ENCODE assay signal across 8 mouse cellular contexts in genomic region chr5:125140151-125140699, GRCm38 (mm10). TPM values are rescaled to one million over a fixed set of nuclear protein-coding genes. Genes with fewer than 3 reads are reported as not detected.
DNase-seq lines count a peak whose midpoint lies in the region; ATAC-seq and TF ChIP-seq lines count a peak whose summit lies in the region.

No protein-coding gene starts in this region.

- H3K4me2 ChIP-seq in forebrain, embryonic 11.5 days (ENCODE audit: low read depth, low read length, severe bottlenecking) = peak overlapping the region; percentile 60
- peak overlapping the region; percentile 68 for H3K4me2 ChIP-seq in heart, embryonic 16.5 days (ENCODE audit: low read depth, low read length)
- peak overlapping the region; percentile 17; the same call in 1 of the 2 replicates for H3K4me2 ChIP-seq in liver, embryonic 16.5 days (ENCODE audit: low read depth, low read length)

- peaks cover 57% of the 10 kb centered on the region for H3K79me2 ChIP-seq in liver, adult 2 months (ENCODE audit: control insufficient read depth, insufficient read depth, low read length)

- H3K27ac ChIP-seq in liver, adult 2 months (replicated peaks; ENCODE audit: insufficient read depth, low read depth, low read length) = peak overlapping the region; percentile 98
- H3K27ac ChIP-seq in forebrain, embryonic 11.5 days (ENCODE audit: low read depth, low read length) = peak overlapping the region; percentile 99
- H3K27ac ChIP-seq in heart, embryonic 16.5 days (ENCODE audit: low read length) = peak overlapping the region; percentile 93
- H3K27ac ChIP-seq in liver, embryonic 16.5 days (ENCODE audit: low read length) = peak overlapping the region; percentile 71
- H3K27ac ChIP-seq in thymus, adult 2 months (ENCODE audit: control insufficient read depth, insufficient read depth, low read length) = no peak overlapping the region

- peaks cover 35% of the 10 kb centered on the region for H3K4me1 ChIP-seq in liver, adult 2 months (ENCODE audit: control insufficient read depth, insufficient read depth, low read length)
- peaks cover 44% of the 10 kb centered on the region for H3K4me1 ChIP-seq in forebrain, embryonic 11.5 days (replicated peaks; ENCODE audit: control insufficient read depth, insufficient read depth, low read length)
- H3K4me1 ChIP-seq in heart, embryonic 16.5 days (ENCODE audit: control insufficient read depth, insufficient read depth, low read length) = peaks cover 80% of the 10 kb centered on the region
- H3K4me1 ChIP-seq in liver, embryonic 16.5 days (ENCODE audit: control insufficient read depth, low read depth, low read length) = peaks cover 24% of the 10 kb centered on the region
- peaks cover 18% of the 10 kb centered on the region for H3K4me1 ChIP-seq in thymus, adult 2 months (replicated peaks; ENCODE audit: control insufficient read depth, insufficient read depth, low read length)

- no peaks in the 10 kb centered on the region for H3K36me3 ChIP-seq in liver, adult 2 months (ENCODE audit: control insufficient read depth, insufficient read depth, low read length)
- no peaks in the 10 kb centered on the region for H3K36me3 ChIP-seq in forebrain, embryonic 11.5 days (ENCODE audit: control insufficient read depth, insufficient read depth, low read length)
- no peaks in the 10 kb centered on the region for H3K36me3 ChIP-seq in heart, embryonic 16.5 days (ENCODE audit: control insufficient read depth, insufficient read depth)
- no peaks in the 10 kb centered on the region for H3K36me3 ChIP-seq in liver, embryonic 16.5 days (ENCODE audit: control insufficient read depth, insufficient read depth)
- H3K36me3 ChIP-seq in thymus, adult 2 months (ENCODE audit: control insufficient read depth, insufficient read depth, low read length) = no peaks in the 10 kb centered on the region

- H3K27me3 ChIP-seq in liver, adult 2 months (ENCODE audit: control insufficient read depth, insufficient read depth, low read length) = no peaks in the 10 kb centered on the region
- H3K27me3 ChIP-seq in forebrain, embryonic 11.5 days (ENCODE audit: control insufficient read depth, insufficient read depth, low read length) = no peaks in the 10 kb centered on the region
- no peaks in the 10 kb centered on the region for H3K27me3 ChIP-seq in heart, embryonic 16.5 days (ENCODE audit: control insufficient read depth, insufficient read depth, low read length)
- no peaks in the 10 kb centered on the region for H3K27me3 ChIP-seq in liver, embryonic 16.5 days (ENCODE audit: control insufficient read depth, insufficient read depth, low read depth, low read length)
- H3K27me3 ChIP-seq in thymus, adult 2 months (ENCODE audit: control insufficient read depth, insufficient read depth, low read length) = no peaks in the 10 kb centered on the region

- DNase-seq in liver, adult 2 months (ENCODE audit: extremely low read depth, low read depth, low spot score) = peak; percentile 80
- DNase-seq in liver = no peak
- no peak for DNase-seq in forebrain, embryonic 11.5 days (ENCODE audit: low spot score)
- peak; percentile 82 for DNase-seq in kidney, postnatal 14 days
- DNase-seq in ovary, postnatal 10 days (ENCODE audit: low spot score) = peak; percentile 55
- no peak for DNase-seq in thymus, adult 2 months

- TF ChIP-seq POLR2A in liver, adult 2 months (IDR thresholded peaks at IDR 0.05; ENCODE audit: extremely low read depth, insufficient read depth, low read length) = no peak
- TF ChIP-seq POLR2A in thymus, adult 2 months (IDR thresholded peaks at IDR 0.05; ENCODE audit: control insufficient read depth, extremely low read depth, insufficient read depth, low read length, poor library complexity) = no peak

- H3K4me3 ChIP-seq in liver, adult 2 months (ENCODE audit: insufficient read depth, low read depth, low read length) = peak overlapping the region; percentile 55
- peak overlapping the region; percentile 22 for H3K4me3 ChIP-seq in forebrain, embryonic 11.5 days (ENCODE audit: low read depth, low read length)
- H3K4me3 ChIP-seq in heart, embryonic 16.5 days (ENCODE audit: low read length) = peak overlapping the region; percentile 45
- peak overlapping the region; percentile 13; the same call in 1 of the 2 replicates for H3K4me3 ChIP-seq in liver, embryonic 16.5 days (ENCODE audit: low read depth, low read length)
- no peak overlapping the region for H3K4me3 ChIP-seq in thymus, adult 2 months (ENCODE audit: control insufficient read depth, insufficient read depth, low read length)

- H3K9ac ChIP-seq in liver, adult 2 months (ENCODE audit: low read depth, low read length) = peak overlapping the region; percentile 77
- H3K9ac ChIP-seq in forebrain, embryonic 11.5 days (ENCODE audit: low read length) = peak overlapping the region; percentile 66
- H3K9ac ChIP-seq in heart, embryonic 16.5 days (ENCODE audit: low read length) = peak overlapping the region; percentile 66
- H3K9ac ChIP-seq in liver, embryonic 16.5 days (ENCODE audit: low read depth, low read length) = no peak overlapping the region

- no peak; the same call in 1 of the 2 replicates for ATAC-seq in forebrain, embryonic 11.5 days (replicated peaks; ENCODE audit: low FRiP score)
- peak; percentile 49 for ATAC-seq in heart, embryonic 16.5 days (replicated peaks; ENCODE audit: extremely low read depth, insufficient read depth, low FRiP score)
- peak; percentile 9; the same call in 1 of the 2 replicates for ATAC-seq in liver, embryonic 16.5 days (ENCODE audit: low read depth)

- no peak for TF ChIP-seq CTCF in liver, adult 2 months (IDR thresholded peaks at IDR 0.05; ENCODE audit: low read depth, low read length)
- no peak for TF ChIP-seq CTCF in thymus, adult 2 months (IDR thresholded peaks at IDR 0.05; ENCODE audit: borderline replicate concordance, control insufficient read depth, extremely low read depth, insufficient read depth, low read length, poor library complexity)

- WGBS in liver, adult 2 months = 9% methylated on average over 19 of the region's 19 CpGs
- WGBS in forebrain, embryonic 11.5 days = 79% methylated on average over 19 of the region's 19 CpGs
- 13% methylated on average over 19 of the region's 19 CpGs for WGBS in heart, embryonic 16.5 days
- WGBS in liver, embryonic 16.5 days (ENCODE audit: insufficient replicate concordance) = 53% methylated on average over 19 of the region's 19 CpGs
- 73% methylated on average over 19 of the region's 19 CpGs for WGBS in thymus, adult 2 months

- H3K9me3 ChIP-seq in forebrain, embryonic 11.5 days (ENCODE audit: control insufficient read depth, low read length) = no peaks in the 10 kb centered on the region
- no peaks in the 10 kb centered on the region for H3K9me3 ChIP-seq in heart, embryonic 16.5 days (replicated peaks; ENCODE audit: control insufficient read depth, low read length)
- H3K9me3 ChIP-seq in liver, embryonic 16.5 days (replicated peaks; ENCODE audit: control insufficient read depth, low read length) = no peaks in the 10 kb centered on the region

RNA-seq across cellular contexts. Expression of gene Ncor2, which starts 38.8 kb away (rescaled TPM):
- total RNA-seq in liver, adult 2 months (2014; rRNA removed) = 7.1 and 9.4 TPM in 2 replicates
- 15.0 and 17.0 TPM in 2 replicates for polyA plus RNA-seq in liver, adult 2 months (2012; rRNA removed)
- polyA plus RNA-seq in forebrain, embryonic 11.5 days (2014; fragmentation: Nextera tagmentation; extraction: Ambion mirVana) = 27.3 and 29.5 TPM in 2 replicates
- polyA plus RNA-seq in heart, embryonic 16.5 days (2015; fragmentation: Nextera tagmentation; extraction: Ambion mirVana) = 17.6 and 19.1 TPM in 2 replicates
- polyA plus RNA-seq in liver, embryonic 16.5 days (2015; fragmentation: Nextera tagmentation; extraction: Ambion mirVana) = 3.4 and 4.2 TPM in 2 replicates
- polyA plus RNA-seq in thymus, adult 2 months (2012; rRNA removed) = 75.8 and 98.4 TPM in 2 replicates

Comparison
In these comparisons a context has a peak if more than half of its experiments do, and no peak if none do; other contexts are left out.
1. DNase-seq: peak in liver, adult 2 months (single experiment), kidney, postnatal 14 days (single experiment) and ovary, postnatal 10 days (single experiment); none in liver (single experiment), forebrain, embryonic 11.5 days (single experiment) and thymus, adult 2 months (single experiment).
2. H3K4me2 ChIP-seq: peak in every context shown above with its lines; median percentile 68 in heart, embryonic 16.5 days; 60 in forebrain, embryonic 11.5 days; 17 in liver, embryonic 16.5 days.